Mouse (Mus musculus): Measurements from ENCODE around the gene Pdzd7. TPM values are rescaled to one million over a fixed set of nuclear protein-coding genes. Genes with fewer than 3 reads are reported as not detected.
A peak's percentile ranks its signal among the peaks of the same experiment; 100 is the strongest.

Gene Pdzd7
- polyA plus RNA-seq, 1 experiment from 2014 or later: 0.72 TPM

GRCm38 (mm10) chr19:45024775-45025174 lies 20.7 kb downstream of the Pdzd7 start:
- ATAC-seq (ENCODE audit: low FRiP score): no peak
- H3K4me2 ChIP-seq (replicated peaks): no peak overlapping the region
- H3K36me3 ChIP-seq: peaks cover 56% of the 10 kb centered on the region
- no peak overlapping the region for H3K4me3 ChIP-seq
- H3K9me3 ChIP-seq (replicated peaks): no peaks in the 10 kb centered on the region
- H3K9ac ChIP-seq: no peak overlapping the region
- WGBS: 84% methylated on average over 20 of the region's 20 CpGs
- H3K27ac ChIP-seq: no peak overlapping the region
- H3K27me3 ChIP-seq: no peaks in the 10 kb centered on the region
- peaks cover 32% of the 10 kb centered on the region for H3K4me1 ChIP-seq

GRCm38 (mm10) chr19:45023993-45024392 lies 21.5 kb downstream of the Pdzd7 start:
- no peak overlapping the region for H3K27ac ChIP-seq
- ATAC-seq (ENCODE audit: low FRiP score): no peak
- 77% methylated on average over 11 of the region's 11 CpGs for WGBS

GRCm38 (mm10) chr19:45021362-45021761 lies 24.2 kb downstream of the Pdzd7 start:
- Histone ChIP-seq H3K4me2 (replicated peaks) (peak overlapping the region; percentile 21; the same call in 1 of the 2 replicates), H3K27me3 (no peaks in the 10 kb centered on the region), H3K9me3 (replicated peaks) (no peaks in the 10 kb centered on the region), H3K4me3 (0 out of 2 replicates have a peak overlapping the region, but pooled peaks have one; percentile 3), H3K4me1 (peaks cover 47% of the 10 kb centered on the region), H3K9ac (0 out of 2 replicates have a peak overlapping the region, but pooled peaks have one; percentile 27), H3K27ac (no peak overlapping the region), H3K36me3 (peaks cover 40% of the 10 kb centered on the region)
- ATAC-seq (ENCODE audit: low FRiP score): no peak
- 89% methylated on average over 15 of the region's 15 CpGs for WGBS

More at GRCm38 (mm10) chr19:45023993-45024392, 21.5 kb downstream of the Pdzd7 start:
- Histone ChIP-seq H3K9ac (no peak overlapping the region), H3K36me3 (peaks cover 56% of the 10 kb centered on the region), H3K4me3 (no peak overlapping the region), H3K4me2 (replicated peaks) (no peak overlapping the region), H3K4me1 (peaks cover 39% of the 10 kb centered on the region), H3K27me3 (no peaks in the 10 kb centered on the region), H3K9me3 (replicated peaks) (no peaks in the 10 kb centered on the region)

GRCm38 (mm10) chr19:45020348-45020747 lies 25.2 kb downstream of the Pdzd7 start:
- Histone ChIP-seq H3K9me3 (replicated peaks) (no peaks in the 10 kb centered on the region), H3K4me1 (peaks cover 58% of the 10 kb centered on the region), H3K36me3 (peaks cover 30% of the 10 kb centered on the region), H3K27me3 (0 out of 2 replicates have a peak, but pooled peaks cover 2% of the 10 kb centered on the region), H3K4me2 (replicated peaks) (peak overlapping the region; percentile 21; the same call in 1 of the 2 replicates), H3K27ac (no peak overlapping the region), H3K9ac (no peak overlapping the region), H3K4me3 (no peak overlapping the region)
- ATAC-seq (ENCODE audit: low FRiP score): no peak
- WGBS: 67% methylated on average over 6 of the region's 6 CpGs

GRCm38 (mm10) chr19:45018351-45018831 lies 27.1 kb downstream of the Pdzd7 start:
- H3K4me1 ChIP-seq: peaks cover 68% of the 10 kb centered on the region

GRCm38 (mm10) chr19:45017909-45018308 lies 27.6 kb downstream of the Pdzd7 start:
- 1% methylated on average over 45 of the region's 48 CpGs for WGBS
- H3K4me1 ChIP-seq: peaks cover 68% of the 10 kb centered on the region
- H3K27me3 ChIP-seq: peaks cover 4% of the 10 kb centered on the region; the same call in 1 of the 2 replicates
- H3K36me3 ChIP-seq: peaks cover 9% of the 10 kb centered on the region; the same call in 1 of the 2 replicates
- H3K27ac ChIP-seq: peak overlapping the region; percentile 98
- H3K9me3 ChIP-seq (replicated peaks): no peaks in the 10 kb centered on the region
- peak; percentile 70 for ATAC-seq (ENCODE audit: low FRiP score)
- H3K4me2 ChIP-seq (replicated peaks): peak overlapping the region; percentile 91
- peak overlapping the region; percentile 60 for H3K4me3 ChIP-seq
- H3K9ac ChIP-seq: peak overlapping the region; percentile 84

More at GRCm38 (mm10) chr19:45018351-45018831, 27.1 kb downstream of the Pdzd7 start:
- Histone ChIP-seq H3K27ac (peak overlapping the region; percentile 98), H3K4me2 (replicated peaks) (peak overlapping the region; percentile 91), H3K4me3 (peak overlapping the region; percentile 60), H3K27me3 (peaks cover 4% of the 10 kb centered on the region; the same call in 1 of the 2 replicates), H3K36me3 (peaks cover 13% of the 10 kb centered on the region), H3K9me3 (replicated peaks) (no peaks in the 10 kb centered on the region), H3K9ac (peak overlapping the region; percentile 84)
- peak; percentile 12 for ATAC-seq (ENCODE audit: low FRiP score)
- 0% methylated on average over 12 of the region's 13 CpGs for WGBS

GRCm38 (mm10) chr19:45017216-45017771 lies 28.2 kb downstream of the Pdzd7 start:
- peak overlapping the region; percentile 60 for H3K4me3 ChIP-seq
- peak overlapping the region; percentile 91 for H3K4me2 ChIP-seq (replicated peaks)
- peak overlapping the region; percentile 98 for H3K27ac ChIP-seq
- peak overlapping the region; percentile 84 for H3K9ac ChIP-seq
- peaks cover 70% of the 10 kb centered on the region for H3K4me1 ChIP-seq
- 0% methylated on average over 17 of the region's 27 CpGs for WGBS
- peaks cover 4% of the 10 kb centered on the region; the same call in 1 of the 2 replicates for H3K27me3 ChIP-seq
- no peaks in the 10 kb centered on the region for H3K9me3 ChIP-seq (replicated peaks)
- ATAC-seq (ENCODE audit: low FRiP score): peak; percentile 74
- H3K36me3 ChIP-seq: peaks cover 7% of the 10 kb centered on the region

GRCm38 (mm10) chr19:45016341-45017215 lies 28.9 kb downstream of the Pdzd7 start:
- peak overlapping the region; percentile 60 for H3K4me3 ChIP-seq
- H3K9ac ChIP-seq: peak overlapping the region; percentile 59
- whole genome bisulfite sequencing: 1% methylated on average over 18 of the region's 18 CpGs
- H3K27ac ChIP-seq: peak overlapping the region; percentile 98
- ATAC-seq (ENCODE audit: low FRiP score): peak; percentile 30
- H3K36me3 ChIP-seq: peaks cover 12% of the 10 kb centered on the region
- peak overlapping the region; percentile 91 for H3K4me2 ChIP-seq (replicated peaks)
- H3K27me3 ChIP-seq: peaks cover 4% of the 10 kb centered on the region; the same call in 1 of the 2 replicates
- no peaks in the 10 kb centered on the region for H3K9me3 ChIP-seq (replicated peaks)
- peaks cover 68% of the 10 kb centered on the region for H3K4me1 ChIP-seq

- peaks cover 60% of the 10 kb centered on the region for H3K4me1 ChIP-seq
- peak; percentile 29 for ATAC-seq (ENCODE audit: low FRiP score)
- peak overlapping the region; percentile 91 for H3K4me2 ChIP-seq (replicated peaks)
Observed at GRCm38 (mm10) chr19:45015518-45016281, 29.8 kb downstream of the Pdzd7 start.

GRCm38 (mm10) chr19:45014981-45015402 lies 30.5 kb downstream of the Pdzd7 start:
- Histone ChIP-seq H3K4me2 (replicated peaks) (peak overlapping the region; percentile 91), H3K9me3 (replicated peaks) (no peaks in the 10 kb centered on the region), H3K4me1 (peaks cover 52% of the 10 kb centered on the region), H3K27me3 (peaks cover 4% of the 10 kb centered on the region; the same call in 1 of the 2 replicates), H3K36me3 (peaks cover 24% of the 10 kb centered on the region), H3K27ac (peak overlapping the region; percentile 98; the same call in 1 of the 2 replicates), H3K4me3 (peak overlapping the region; percentile 60), H3K9ac (peak overlapping the region; percentile 59)
- 1% methylated on average over 25 of the region's 25 CpGs for WGBS
- ATAC-seq (ENCODE audit: low FRiP score): no peak

More at GRCm38 (mm10) chr19:45015518-45016281, 29.8 kb downstream of the Pdzd7 start:
- no peaks in the 10 kb centered on the region for H3K9me3 ChIP-seq (replicated peaks)
- H3K4me3 ChIP-seq: peak overlapping the region; percentile 60
- WGBS: 0% methylated on average over 34 of the region's 34 CpGs
- H3K36me3 ChIP-seq: peaks cover 17% of the 10 kb centered on the region
- H3K9ac ChIP-seq: peak overlapping the region; percentile 59
- peaks cover 4% of the 10 kb centered on the region; the same call in 1 of the 2 replicates for H3K27me3 ChIP-seq
- peak overlapping the region; percentile 98 for H3K27ac ChIP-seq

GRCm38 (mm10) chr19:45014335-45014971 lies 31.1 kb downstream of the Pdzd7 start, which contains the start of gene Lzts2:
Gene Lzts2 (plus strand): TSS chr19:45014414.
- no peak for ATAC-seq (ENCODE audit: low FRiP score)
- peak within 1 kb of the TSS; percentile 98 for H3K27ac ChIP-seq
- peaks cover 48% of the 10 kb centered on the region for H3K4me1 ChIP-seq

More at GRCm38 (mm10) chr19:45014335-45014971, 31.1 kb downstream of the Pdzd7 start, which contains the start of gene Lzts2:
- Histone ChIP-seq H3K4me3 (peak within 1 kb of the TSS; percentile 60), H3K9ac (peak within 1 kb of the TSS; percentile 59), H3K4me2 (replicated peaks) (peak within 1 kb of the TSS; percentile 91), H3K36me3 (peaks cover 24% of the 10 kb centered on the region), H3K27me3 (peaks cover 4% of the 10 kb centered on the region; the same call in 1 of the 2 replicates), H3K9me3 (replicated peaks) (no peaks in the 10 kb centered on the region)
- 10% methylated on average over 10 of the region's 10 CpGs for WGBS

Measured in hindbrain, embryonic 12.5 days (tissue).